Mouse (Mus musculus) C2C12 (cell line): ENCODE measurements around the gene Klhl40.

ENCODE experiments used
- CTCF ChIP-seq: IDR thresholded peaks from one replicate; pipeline ENCODE4 v1.5.1; 2011; ENCODE audit not compliant: control insufficient read depth, insufficient read depth, insufficient read length
- MYOD1 ChIP-seq: IDR thresholded peaks from one replicate; pipeline ENCODE4 v1.6.1; 2011; ENCODE audit warnings: low read depth; ENCODE audit not compliant: control insufficient read depth, insufficient read length

- TF ChIP-seq CTCF (no peak), MYOD1 (no peak)
Measured at GRCm38 (mm10) chr9:121775951-121776350, 1.5 kb upstream of the Klhl40 start.
